Mouse (Mus musculus): ENCODE measurements around the gene Fgfr2.

The Fgfr2 gene

GRCm38 (mm10) chr7:133044721-133045120 is 78.4 kb downstream of the Fgfr2 start:
- no peak for DNase-seq (ENCODE audit: low read depth in 2 of 2, low spot score in 2 of 2)

- no peak for DNase-seq (ENCODE audit: low read depth in 2 of 2, low spot score in 2 of 2)
Observed at GRCm38 (mm10) chr7:133041784-133042183, 81.4 kb downstream of the Fgfr2 start.

GRCm38 (mm10) chr7:133040688-133041345 is 82.3 kb downstream of the Fgfr2 start:
- no peak for DNase-seq (ENCODE audit: low read depth in 2 of 2, low spot score in 2 of 2)

- no peak for DNase-seq (ENCODE audit: low read depth in 2 of 2, low spot score in 2 of 2)
Observed at GRCm38 (mm10) chr7:133039556-133040255, 83.4 kb downstream of the Fgfr2 start.

GRCm38 (mm10) chr7:133037618-133038017 is 85.5 kb downstream of the Fgfr2 start:
- DNase-seq (ENCODE audit: low read depth in 2 of 2, low spot score in 2 of 2): no peak

- DNase-seq (ENCODE audit: low read depth in 2 of 2, low spot score in 2 of 2): no peak
Observed at GRCm38 (mm10) chr7:133037217-133037616, 85.9 kb downstream of the Fgfr2 start.

- no peak for DNase-seq (ENCODE audit: low read depth in 2 of 2, low spot score in 2 of 2)
Observed at GRCm38 (mm10) chr7:133035901-133036300, 87.2 kb downstream of the Fgfr2 start.

GRCm38 (mm10) chr7:133032589-133033203 is 90.5 kb downstream of the Fgfr2 start:
- DNase-seq (ENCODE audit: low read depth in 2 of 2, low spot score in 2 of 2): no peak

GRCm38 (mm10) chr7:133029496-133030047 is 93.6 kb downstream of the Fgfr2 start:
- DNase-seq (ENCODE audit: low read depth in 2 of 2, low spot score in 2 of 2): no peak

GRCm38 (mm10) chr7:133029004-133029403 is 94.1 kb downstream of the Fgfr2 start:
- no peak for DNase-seq (ENCODE audit: low read depth in 2 of 2, low spot score in 2 of 2)

- no peak for DNase-seq (ENCODE audit: low read depth in 2 of 2, low spot score in 2 of 2)
Observed at GRCm38 (mm10) chr7:133027930-133028329, 95.2 kb downstream of the Fgfr2 start.

GRCm38 (mm10) chr7:133024694-133025093 is 98.5 kb downstream of the Fgfr2 start:
- no peak for DNase-seq (ENCODE audit: low read depth in 2 of 2, low spot score in 2 of 2)

GRCm38 (mm10) chr7:133019481-133020020 is 103.6 kb downstream of the Fgfr2 start:
- DNase-seq (ENCODE audit: low read depth in 2 of 2, low spot score in 2 of 2): no peak

- no peak for DNase-seq (ENCODE audit: low read depth in 2 of 2, low spot score in 2 of 2)
Observed at GRCm38 (mm10) chr7:133018961-133019360, 104.2 kb downstream of the Fgfr2 start.

GRCm38 (mm10) chr7:133015416-133016070 is 107.6 kb downstream of the Fgfr2 start:
- DNase-seq (ENCODE audit: low read depth in 2 of 2, low spot score in 2 of 2): no peak

GRCm38 (mm10) chr7:133014631-133015030 is 108.5 kb downstream of the Fgfr2 start:
- DNase-seq (ENCODE audit: low read depth in 2 of 2, low spot score in 2 of 2): no peak

- no peak for DNase-seq (ENCODE audit: low read depth in 2 of 2, low spot score in 2 of 2)
Observed at GRCm38 (mm10) chr7:133013923-133014322, 109.2 kb downstream of the Fgfr2 start.

GRCm38 (mm10) chr7:133012637-133013366 is 110.3 kb downstream of the Fgfr2 start:
- DNase-seq (ENCODE audit: low read depth in 2 of 2, low spot score in 2 of 2): no peak

GRCm38 (mm10) chr7:133011611-133012010 is 111.5 kb downstream of the Fgfr2 start:
- DNase-seq (ENCODE audit: low read depth in 2 of 2, low spot score in 2 of 2): no peak

- no peak for DNase-seq (ENCODE audit: low read depth in 2 of 2, low spot score in 2 of 2)
Observed at GRCm38 (mm10) chr7:133011191-133011590, 112.0 kb downstream of the Fgfr2 start.
